Mouse (Mus musculus): ENCODE data around the gene Fnbp4. TPM values are rescaled to one million over a fixed set of nuclear protein-coding genes. Genes with fewer than 3 reads are reported as not detected.

Fnbp4 gene
- 277 TPM for total RNA-seq (2023)

GRCm38 (mm10) chr2:90745053-90745678 lies at the start of gene Fnbp4:
Gene Fnbp4 (plus strand): TSS chr2:90745370.

GRCm38 (mm10) chr2:90782458-90782857 lies 37.3 kb downstream of the Fnbp4 start, which contains the start of gene Agbl2:
Gene Agbl2 (plus strand): TSS chr2:90782727.

Other genes with a start within 250 kb of the Fnbp4 start
- gene Ptprj, start 164.7 kb upstream of the Fnbp4 start, total RNA-seq (2023): 11.7 TPM
- gene Nup160, start 68.2 kb upstream of the Fnbp4 start, total RNA-seq (2023): 57.0 TPM
- not detected for gene Agbl2, start 37.4 kb downstream of the Fnbp4 start, total RNA-seq (2023)
- 65.3 TPM for gene Mtch2, start 101.8 kb downstream of the Fnbp4 start, total RNA-seq (2023)
- gene C1qtnf4, start 140.5 kb downstream of the Fnbp4 start, total RNA-seq (2023): 1.5 TPM
- gene Kbtbd4, start 159.4 kb downstream of the Fnbp4 start, total RNA-seq (2023): 33.1 TPM
- gene Ndufs3, start 159.5 kb downstream of the Fnbp4 start, total RNA-seq (2023): 129 TPM
- gene Celf1, start 195.0 kb downstream of the Fnbp4 start, total RNA-seq (2023): 115 TPM

Measured in CD4-positive naive resting alpha-beta T cell, adult 57 days (primary cell).